Mouse (Mus musculus) neural tube, embryonic 11.5 days (tissue): ENCODE measurements around the gene Erbb4. TPM values are rescaled to one million over a fixed set of nuclear protein-coding genes. Genes with fewer than 3 reads are reported as not detected.

Source experiments
- ATAC-seq: fragments of 200-750 bp; cut with Nextera tagmentation; 2 replicates; pipeline ENCODE4 v1.8.0; 2017; ENCODE audit warnings: moderate number of reproducible peaks, mild to moderate bottlenecking, moderate TSS enrichment, moderate library complexity; ENCODE audit not compliant: insufficient read depth, low FRiP score, low TSS enrichment
- DNase-seq: peaks from one replicate; pipeline ENCODE4 v3.0.0-alpha.2; 2015; ENCODE audit warnings: low spot score
- H3K27ac ChIP-seq: fragments of 300-500 bp; sonication (generic); 2 replicates; pipeline ENCODE4 v1.5.1; 2014; ENCODE audit warnings: low read depth, mild to moderate bottlenecking, low read length
- H3K27me3 ChIP-seq: fragments of 300-500 bp; sonication (generic); 2 replicates; pipeline ENCODE4 v1.6.1; 2014; ENCODE audit warnings: mild to moderate bottlenecking, low read length, mixed read lengths; ENCODE audit not compliant: control insufficient read depth, insufficient read depth
- H3K36me3 ChIP-seq: fragments of 300-500 bp; sonication (generic); 2 replicates; pipeline ENCODE4 v1.6.1; 2014; ENCODE audit warnings: mild to moderate bottlenecking, low read length, moderate library complexity, mixed read lengths; ENCODE audit not compliant: control insufficient read depth, insufficient read depth
- H3K4me1 ChIP-seq: fragments of 300-500 bp; sonication (generic); 2 replicates; pipeline ENCODE4 v1.6.1; 2014; ENCODE audit warnings: low read length, mixed read lengths; ENCODE audit not compliant: control insufficient read depth, insufficient read depth
- H3K4me2 ChIP-seq: fragments of 300-500 bp; sonication (generic); 2 replicates; pipeline ENCODE4 v1.6.1; 2014; ENCODE audit warnings: low read depth, mild to moderate bottlenecking, moderate library complexity
- H3K4me3 ChIP-seq: fragments of 300-500 bp; sonication (generic); 2 replicates; pipeline ENCODE4 v1.5.1; 2014; ENCODE audit warnings: low read depth, low read length
- H3K9ac ChIP-seq: fragments of 300-500 bp; sonication (generic); 2 replicates; pipeline ENCODE4 v1.6.1; 2014; ENCODE audit warnings: mild to moderate bottlenecking, low read length
- H3K9me3 ChIP-seq: fragments of 300-500 bp; sonication (generic); 2 replicates; pipeline ENCODE4 v1.6.1; 2016; ENCODE audit warnings: low read length; ENCODE audit not compliant: control insufficient read depth
- WGBS: fragments of 180-500 bp; shearing (Covaris S2); extraction: QIAGEN DNeasy Blood & Tissue Kit; methylation state at CpG from one replicate; pipeline ENCODE4 v1.1.7; 2014; 5-methylcytosine and 5-hydroxymethylcytosine counted together
- polyA plus RNA-seq: library from polyadenylated mRNA; unstranded; fragments of >200 nt; fragmentation: Nextera tagmentation; extraction: Ambion mirVana; gene quantifications from 2 replicates; pipeline ENCODE4 v1.2.1, GENCODE M21; 2014

Erbb4 gene
- polyA plus RNA-seq, 1 experiment from 2014 or later = 5.0 TPM

DNA sequence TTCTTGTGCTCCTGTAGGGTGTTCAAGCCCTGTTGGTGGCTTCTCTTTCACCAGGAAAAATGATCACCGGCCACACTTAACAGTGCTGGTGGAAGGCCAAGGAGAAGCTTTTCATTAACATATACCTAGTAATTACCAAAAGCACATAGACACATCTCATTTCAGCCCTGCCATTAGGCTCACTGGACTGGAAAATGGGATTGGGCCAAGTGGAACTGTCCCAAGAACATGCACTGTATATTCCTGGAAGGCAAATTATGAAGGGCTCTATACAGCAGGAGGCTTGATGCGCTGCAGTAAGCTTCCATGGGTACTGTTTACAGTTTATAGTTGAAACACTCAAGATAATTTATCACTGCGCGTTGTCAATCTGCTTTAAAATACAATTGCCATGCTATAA, 248.4 kb downstream of the Erbb4 start:
- DNase-seq (no peak), ATAC-seq (no peak)
- Histone ChIP-seq H3K9ac (no peak overlapping the region), H3K9me3 (no peaks in the 10 kb centered on the region), H3K27ac (no peak overlapping the region), H3K4me1 (no peaks in the 10 kb centered on the region), H3K36me3 (no peaks in the 10 kb centered on the region), H3K4me3 (no peak overlapping the region), H3K27me3 (no peaks in the 10 kb centered on the region), H3K4me2 (no peak overlapping the region)
- WGBS = 93% methylated on average over 4 of the region's 4 CpGs

DNA sequence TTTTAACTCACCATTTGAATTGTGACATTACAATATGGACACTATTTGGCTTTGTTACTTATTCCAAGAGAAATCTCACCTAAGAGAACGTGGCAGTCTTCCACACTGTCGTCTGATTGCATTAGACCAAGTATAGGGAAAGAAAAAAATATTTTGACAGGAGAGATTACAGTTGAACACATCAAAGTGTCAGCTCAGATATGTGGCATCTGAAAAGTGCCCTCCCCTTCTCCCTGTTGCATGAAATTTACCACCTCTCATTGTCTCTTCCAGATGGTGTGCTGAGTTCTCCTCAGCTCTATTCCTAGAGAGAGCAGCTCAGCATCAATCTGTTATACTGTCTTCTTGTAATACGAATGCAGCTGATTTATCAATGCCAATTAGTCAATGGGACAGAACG, 268.5 kb downstream of the Erbb4 start:
- H3K4me3 ChIP-seq = no peak overlapping the region
- H3K27ac ChIP-seq = no peak overlapping the region
- 67% methylated on average over 4 of the region's 4 CpGs for WGBS
- H3K27me3 ChIP-seq = no peaks in the 10 kb centered on the region
- H3K9ac ChIP-seq = no peak overlapping the region
- ATAC-seq (no peak), DNase-seq (no peak)
- H3K4me2 ChIP-seq = no peak overlapping the region
- H3K4me1 ChIP-seq = no peaks in the 10 kb centered on the region
- H3K9me3 ChIP-seq = no peaks in the 10 kb centered on the region
- H3K36me3 ChIP-seq = no peaks in the 10 kb centered on the region

DNA sequence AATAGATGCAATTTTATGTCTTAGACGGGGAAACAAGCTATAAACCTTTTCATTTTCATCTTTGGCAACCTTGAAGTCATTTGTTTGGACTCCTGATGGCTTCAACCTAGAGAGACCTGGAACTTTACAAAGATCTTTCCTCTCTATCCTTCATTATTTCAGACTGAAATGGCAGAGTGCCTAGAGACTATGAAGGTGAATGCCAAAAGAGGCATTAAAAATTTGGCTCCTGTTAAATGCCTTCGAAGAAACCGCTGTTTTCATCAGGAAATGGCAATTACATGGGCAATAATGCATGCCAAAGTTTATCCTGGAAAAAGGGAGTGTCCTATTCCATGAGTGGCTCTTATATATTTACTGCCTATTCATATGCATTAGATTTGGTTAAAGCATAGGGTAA, 273.2 kb downstream of the Erbb4 start:
- H3K4me2 ChIP-seq = no peak overlapping the region
- no peaks in the 10 kb centered on the region for H3K27me3 ChIP-seq
- H3K9me3 ChIP-seq = no peaks in the 10 kb centered on the region
- no peak overlapping the region for H3K27ac ChIP-seq
- no peak for ATAC-seq
- no peak overlapping the region for H3K9ac ChIP-seq
- no peaks in the 10 kb centered on the region for H3K4me1 ChIP-seq
- no peak overlapping the region for H3K4me3 ChIP-seq
- 76% methylated on average over 3 of the region's 3 CpGs for WGBS
- no peak for DNase-seq
- no peaks in the 10 kb centered on the region for H3K36me3 ChIP-seq

DNA sequence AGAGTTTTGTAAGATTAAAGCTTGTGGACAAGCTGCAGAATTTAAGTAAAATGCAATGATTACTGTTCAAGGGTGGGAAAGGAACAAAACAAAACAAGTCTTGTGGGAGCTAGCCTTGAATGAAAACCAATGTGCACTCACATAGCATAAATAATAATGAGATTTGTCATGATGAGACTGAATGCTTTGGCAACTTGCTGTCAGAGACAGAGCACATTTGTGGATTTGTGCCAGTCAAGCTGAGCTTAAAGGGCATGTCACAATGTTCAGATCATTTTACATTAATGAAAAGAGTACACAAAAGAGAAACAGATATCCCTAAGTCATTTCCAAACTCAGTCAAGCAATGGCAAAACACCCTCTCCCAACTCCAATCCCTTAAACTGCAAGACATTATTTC, 275.8 kb downstream of the Erbb4 start:
- DNase-seq (no peak), ATAC-seq (no peak)
- Histone ChIP-seq H3K27me3 (no peaks in the 10 kb centered on the region), H3K9ac (no peak overlapping the region), H3K9me3 (no peaks in the 10 kb centered on the region), H3K36me3 (no peaks in the 10 kb centered on the region), H3K4me3 (no peak overlapping the region), H3K4me1 (no peaks in the 10 kb centered on the region), H3K4me2 (no peak overlapping the region), H3K27ac (no peak overlapping the region)

DNA sequence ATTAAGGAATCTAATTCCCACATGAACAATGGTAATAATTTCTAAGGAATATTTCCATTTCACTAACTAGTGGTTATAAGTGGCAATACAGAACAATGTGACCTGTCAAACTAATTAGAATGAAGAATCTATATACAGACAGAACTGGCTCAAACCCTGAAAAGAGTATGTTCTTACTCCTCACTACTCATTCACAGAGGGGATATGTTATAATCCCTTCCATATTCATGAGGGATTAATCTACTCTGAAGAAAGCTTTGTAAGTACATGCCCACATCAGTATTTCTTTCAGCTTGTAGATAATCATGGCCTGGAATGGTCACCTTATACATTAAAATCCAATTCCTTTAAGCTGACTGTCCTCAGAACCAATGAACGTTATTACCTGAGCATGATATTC, 276.3 kb downstream of the Erbb4 start:
- H3K9me3 ChIP-seq = no peaks in the 10 kb centered on the region
- DNase-seq = no peak
- no peak for ATAC-seq
- no peak overlapping the region for H3K27ac ChIP-seq
- no peak overlapping the region for H3K9ac ChIP-seq
- no peak overlapping the region for H3K4me3 ChIP-seq
- no peaks in the 10 kb centered on the region for H3K4me1 ChIP-seq
- no peaks in the 10 kb centered on the region for H3K27me3 ChIP-seq
- 90% methylated on average over 1 of the region's 1 CpGs for WGBS
- no peak overlapping the region for H3K4me2 ChIP-seq
- H3K36me3 ChIP-seq = no peaks in the 10 kb centered on the region

DNA sequence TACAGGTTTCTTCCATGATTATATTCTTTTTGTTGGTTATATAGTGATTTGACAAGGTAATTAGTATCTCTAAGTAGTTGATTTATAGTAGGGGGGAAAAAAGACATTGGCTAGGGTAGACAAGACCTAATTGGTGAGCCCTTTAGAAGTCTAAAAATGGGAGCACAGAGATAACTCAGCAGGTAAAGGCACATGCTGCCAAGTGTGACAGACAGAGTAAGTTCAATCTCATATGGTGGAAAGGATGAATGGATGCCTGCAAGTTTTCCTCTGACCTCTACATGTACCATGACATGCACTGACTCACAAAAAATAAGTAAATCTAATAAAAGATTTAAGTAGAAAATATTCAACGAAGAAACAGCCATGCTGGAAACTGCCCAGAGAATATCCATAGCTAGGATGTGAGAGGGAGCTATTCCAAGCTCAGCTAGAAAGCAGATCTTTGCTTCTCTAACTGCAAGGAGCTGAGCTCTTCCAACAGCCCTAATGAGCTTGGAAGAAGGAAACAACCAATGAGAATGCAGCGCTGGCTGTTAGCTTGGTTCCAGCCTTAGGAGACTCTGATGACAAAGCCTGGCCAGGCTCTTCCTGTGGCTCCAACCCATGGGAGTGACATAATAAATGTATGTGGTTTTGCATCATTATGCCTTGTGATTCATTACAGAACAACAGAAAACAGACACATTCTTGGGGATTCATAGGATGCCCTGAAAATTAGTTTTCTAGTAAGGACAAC, 277.2 kb downstream of the Erbb4 start:
- Histone ChIP-seq H3K27me3 (no peaks in the 10 kb centered on the region), H3K4me1 (no peaks in the 10 kb centered on the region), H3K4me3 (no peak overlapping the region), H3K27ac (no peak overlapping the region), H3K36me3 (no peaks in the 10 kb centered on the region), H3K9me3 (no peaks in the 10 kb centered on the region), H3K9ac (no peak overlapping the region), H3K4me2 (no peak overlapping the region)
- ATAC-seq (no peak), DNase-seq (no peak)
- 83% methylated on average over 2 of the region's 2 CpGs for WGBS

DNA sequence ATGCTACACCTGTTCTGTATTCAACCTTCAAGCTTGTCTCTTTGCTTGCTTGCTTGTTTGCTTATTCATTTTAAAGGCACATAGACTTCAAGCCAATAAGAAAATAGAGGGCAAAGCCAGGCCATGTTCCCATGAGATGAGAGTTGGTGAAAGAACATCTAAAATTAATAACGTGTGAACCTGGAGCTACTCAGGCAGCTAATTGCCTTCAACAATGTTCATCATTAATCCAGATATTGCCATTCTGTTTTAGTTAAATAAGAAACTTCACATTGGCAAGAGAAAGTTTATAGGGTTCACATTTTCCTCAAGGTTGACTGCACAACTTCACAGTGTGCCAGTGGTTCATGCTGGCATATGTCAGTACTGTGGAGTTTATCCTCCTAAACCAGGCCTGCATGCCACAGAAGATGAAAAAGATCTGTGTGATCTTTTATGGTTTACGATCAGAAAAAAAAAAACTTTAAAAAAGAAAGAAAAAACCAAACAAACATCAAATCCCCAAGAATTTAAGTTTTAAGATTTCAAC, 284.7 kb downstream of the Erbb4 start:
- Histone ChIP-seq H3K4me3 (no peak overlapping the region), H3K4me2 (no peak overlapping the region), H3K36me3 (no peaks in the 10 kb centered on the region), H3K4me1 (no peaks in the 10 kb centered on the region), H3K27ac (no peak overlapping the region), H3K9ac (no peak overlapping the region), H3K9me3 (no peaks in the 10 kb centered on the region), H3K27me3 (no peaks in the 10 kb centered on the region)
- 71% methylated on average over 2 of the region's 2 CpGs for WGBS
- DNase-seq = no peak
- ATAC-seq = no peak

DNA sequence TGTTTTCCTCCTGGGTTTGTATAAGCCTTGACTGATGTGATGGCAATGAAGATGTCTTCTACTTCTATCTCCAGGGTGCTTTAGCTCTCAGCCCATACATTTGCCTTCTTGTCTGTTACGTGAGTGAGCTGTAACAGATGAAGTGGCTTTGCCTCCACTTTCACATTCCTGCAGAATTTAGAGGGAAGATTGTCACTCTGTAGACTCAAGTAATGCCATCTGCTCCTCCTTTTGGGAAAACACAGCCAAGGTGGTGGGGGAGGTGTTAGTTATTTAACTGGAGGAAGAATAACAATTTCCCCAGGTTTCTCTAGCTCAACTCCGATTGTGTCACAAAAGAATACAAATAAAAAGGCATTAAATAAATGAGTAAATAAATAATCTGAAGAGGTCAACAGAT, 301.1 kb downstream of the Erbb4 start:
- Histone ChIP-seq H3K4me3 (no peak overlapping the region), H3K9me3 (no peaks in the 10 kb centered on the region), H3K36me3 (no peaks in the 10 kb centered on the region), H3K4me2 (no peak overlapping the region), H3K4me1 (no peaks in the 10 kb centered on the region), H3K27ac (no peak overlapping the region), H3K9ac (no peak overlapping the region), H3K27me3 (no peaks in the 10 kb centered on the region)
- WGBS = 59% methylated on average over 2 of the region's 2 CpGs
- ATAC-seq (no peak), DNase-seq (no peak)

DNA sequence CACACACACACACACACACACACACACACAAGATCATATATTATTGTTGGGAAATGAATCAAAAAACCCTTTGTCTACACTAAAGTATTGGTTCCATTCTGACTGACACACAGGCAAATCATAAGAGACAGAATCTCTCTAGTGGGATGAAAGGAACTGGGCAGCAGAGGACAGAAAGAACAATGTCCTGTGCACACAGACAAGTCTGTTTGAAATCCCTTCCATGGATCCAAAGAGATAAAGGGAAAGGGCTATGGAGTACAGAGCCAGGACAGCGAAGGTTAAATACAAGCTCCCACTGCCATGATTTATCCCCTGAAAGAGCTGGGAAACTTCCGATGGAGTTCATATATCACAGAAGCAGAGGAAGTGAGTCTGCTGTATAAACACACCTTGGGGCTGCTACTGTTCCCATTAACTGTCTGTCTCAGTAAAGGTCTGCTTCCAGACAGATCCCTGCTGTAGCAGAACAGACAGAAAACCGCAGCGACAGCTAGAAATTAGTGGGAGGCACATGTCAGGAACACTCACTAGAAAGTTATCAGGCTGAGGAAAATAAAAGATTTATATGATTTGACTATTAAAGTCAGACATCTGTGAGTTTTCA, 320.3 kb downstream of the Erbb4 start:
- Histone ChIP-seq H3K4me1 (no peaks in the 10 kb centered on the region), H3K27me3 (no peaks in the 10 kb centered on the region), H3K9ac (no peak overlapping the region), H3K9me3 (no peaks in the 10 kb centered on the region), H3K4me3 (no peak overlapping the region), H3K4me2 (no peak overlapping the region), H3K27ac (no peak overlapping the region), H3K36me3 (no peaks in the 10 kb centered on the region)
- DNase-seq (no peak), ATAC-seq (no peak)
- WGBS = 45% methylated on average over 4 of the region's 4 CpGs
